Mouse (Mus musculus): ENCODE results near the gene Mpp6. TPM values are rescaled to one million over a fixed set of nuclear protein-coding genes. Genes with fewer than 3 reads are reported as not detected.

The Mpp6 gene
- total RNA-seq, 2 experiments from 2014 or later = 58.8 to 62.9 TPM

DNA sequence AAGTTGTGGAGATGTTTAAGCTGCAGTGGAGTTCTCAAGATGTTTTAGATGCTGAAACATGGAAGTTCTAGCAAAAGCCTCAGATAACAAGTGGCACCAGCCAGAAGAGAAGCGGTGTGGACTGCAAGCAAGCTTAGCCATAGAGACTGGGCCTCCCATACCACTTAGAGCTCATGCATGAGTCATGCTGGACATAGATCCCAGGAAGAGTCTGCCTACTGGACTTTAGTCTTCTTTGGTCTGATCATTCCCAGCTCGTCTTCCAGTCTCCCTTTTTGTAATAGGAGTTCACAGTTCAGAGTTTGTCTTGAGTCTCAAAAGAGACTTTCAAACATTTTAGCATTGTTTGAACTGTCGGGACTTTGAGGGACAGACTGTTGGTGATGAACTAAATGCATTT, 29.5 kb downstream of the Mpp6 start:
- DNase-seq (ENCODE audit: low spot score in 2 of 2) = no peak

DNA sequence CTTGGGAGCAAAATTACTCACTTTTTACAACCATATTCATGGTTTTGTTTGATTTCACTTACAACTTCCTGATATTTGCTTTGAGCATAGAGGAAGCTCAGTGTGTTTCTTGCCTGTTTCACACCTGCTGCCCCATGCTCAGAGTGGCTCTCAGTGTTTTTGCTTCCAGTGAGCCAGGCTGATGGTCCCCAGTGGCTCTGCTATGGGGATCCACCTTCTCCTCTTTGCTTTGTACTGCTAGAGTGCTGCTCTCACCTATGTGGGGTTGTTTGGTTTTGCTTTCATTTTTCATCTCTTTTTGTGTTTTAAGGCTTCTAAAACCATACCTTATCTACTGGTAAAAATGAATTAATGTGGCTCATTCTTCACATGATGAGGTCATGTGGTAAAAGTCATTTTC, 36.1 kb downstream of the Mpp6 start:
- no peak for DNase-seq (ENCODE audit: low spot score in 2 of 2)

DNA sequence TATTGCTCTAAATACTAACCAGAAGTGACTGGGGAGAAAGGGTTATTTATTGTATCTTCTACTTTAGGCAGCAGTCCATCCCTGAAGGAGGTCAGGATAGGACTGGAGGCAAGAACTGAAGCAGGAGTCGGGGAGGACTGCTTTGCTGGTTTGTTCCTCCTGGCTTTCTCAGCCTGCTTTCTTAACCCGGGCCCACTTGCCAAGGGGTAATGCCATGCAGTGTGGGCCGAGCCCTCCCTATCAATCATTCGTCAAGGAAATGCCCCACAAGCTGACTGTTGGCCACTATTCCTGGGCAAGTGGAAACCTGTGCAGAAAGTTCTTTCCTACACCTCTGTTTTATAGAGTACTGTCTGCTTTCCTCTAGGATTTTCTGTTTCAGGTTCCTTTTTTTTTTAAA, 39.3 kb downstream of the Mpp6 start:
- DNase-seq (ENCODE audit: low spot score in 2 of 2) = no peak

DNA sequence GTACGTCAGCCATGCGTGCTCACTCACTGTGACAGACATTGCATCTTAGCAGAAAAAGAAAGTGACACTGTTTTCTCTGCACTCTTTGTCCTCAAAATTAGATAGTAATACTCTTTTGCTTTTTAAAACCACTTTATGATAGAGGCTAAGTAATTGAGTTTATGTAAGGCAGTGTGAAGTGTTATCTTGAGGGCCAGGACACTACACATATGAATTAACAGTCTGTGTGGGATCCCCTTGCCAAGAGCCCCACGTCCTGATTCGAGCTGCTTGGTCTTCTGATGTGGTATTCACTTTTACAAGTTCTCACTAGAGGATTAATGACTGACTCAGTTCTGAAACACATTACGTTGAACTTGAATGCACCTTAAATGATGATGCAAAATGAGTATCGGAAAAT, 49.8 kb downstream of the Mpp6 start:
- DNase-seq (ENCODE audit: low spot score in 2 of 2) = no peak

DNA sequence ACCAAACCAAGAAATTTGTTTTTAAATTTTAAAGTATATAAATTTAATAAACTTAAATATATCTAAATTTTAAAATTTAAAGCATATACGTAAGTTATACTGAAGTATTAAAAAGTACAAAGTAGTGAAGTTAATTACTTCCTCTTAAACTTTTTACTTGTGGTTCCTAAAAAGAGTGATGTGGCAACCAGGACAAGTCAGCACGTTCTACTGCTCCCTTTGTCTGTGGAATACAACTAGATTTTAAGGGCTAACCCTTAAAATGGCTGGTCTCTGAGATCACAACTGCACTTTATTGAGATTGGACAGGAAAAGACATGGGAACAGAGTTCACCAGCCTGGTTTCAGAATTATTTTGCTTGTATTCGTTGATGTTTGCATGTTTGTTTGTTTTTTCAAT, 53.0 kb downstream of the Mpp6 start:
- no peak for DNase-seq (ENCODE audit: low spot score in 2 of 2)

DNA sequence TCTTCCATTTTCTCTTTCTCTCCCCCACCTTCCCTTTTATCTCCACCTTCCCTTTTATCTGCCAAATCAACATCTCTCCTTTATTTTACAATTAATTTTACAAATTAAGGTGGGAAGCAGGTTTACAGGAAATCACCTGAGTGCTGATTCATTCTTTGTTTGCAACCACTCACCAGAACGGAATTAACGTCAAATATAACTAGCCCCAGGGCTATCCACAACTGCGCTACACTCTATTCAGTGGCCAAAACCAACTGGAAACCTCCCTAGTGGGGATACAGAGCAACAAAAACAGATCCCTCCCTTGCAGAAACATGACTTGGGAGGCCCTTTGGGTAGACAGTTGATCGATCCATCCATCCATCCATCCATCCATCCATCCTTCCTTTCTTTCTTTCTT, 58.8 kb downstream of the Mpp6 start:
- no peak for DNase-seq (ENCODE audit: low spot score in 2 of 2)

DNA sequence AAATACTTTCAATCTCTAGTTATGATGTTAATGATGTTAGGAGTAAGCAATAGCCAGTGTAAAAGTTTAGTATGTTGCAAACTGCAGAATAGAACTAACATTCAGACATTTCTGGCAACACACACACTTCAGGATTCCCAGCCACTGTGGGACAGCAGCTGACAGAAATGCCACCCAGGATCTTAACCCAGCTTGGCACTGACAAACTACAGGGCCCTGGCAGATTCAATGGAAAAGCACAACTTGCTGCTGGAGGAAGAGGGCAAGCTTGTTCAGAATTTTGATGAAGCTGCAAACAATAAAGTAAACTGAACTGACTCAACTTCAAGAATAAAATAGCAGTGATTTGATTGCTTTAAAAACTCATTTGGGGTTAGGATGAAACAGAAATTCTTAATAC, 59.7 kb downstream of the Mpp6 start:
- no peak for DNase-seq (ENCODE audit: low spot score in 2 of 2)

DNA sequence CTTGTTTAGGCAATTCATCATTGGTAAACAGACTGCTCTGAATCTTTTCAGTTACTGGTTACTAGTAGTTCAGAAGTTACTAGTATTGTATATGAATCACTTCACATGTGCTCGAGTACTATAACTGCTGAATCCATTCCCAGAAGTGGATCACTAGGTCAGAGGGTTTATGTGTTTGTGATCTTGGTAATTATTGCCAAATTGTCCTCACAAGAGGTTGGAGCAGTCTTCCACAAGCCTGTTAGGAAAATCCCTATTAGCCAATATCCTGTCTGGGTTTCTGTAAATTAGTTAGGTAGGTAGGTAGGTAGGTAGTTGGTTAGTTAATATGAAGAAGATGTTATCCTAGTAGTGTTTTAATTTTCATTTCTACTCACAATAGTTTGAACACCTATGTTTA, 65.7 kb downstream of the Mpp6 start:
- no peak for DNase-seq (ENCODE audit: low spot score in 2 of 2)

DNA sequence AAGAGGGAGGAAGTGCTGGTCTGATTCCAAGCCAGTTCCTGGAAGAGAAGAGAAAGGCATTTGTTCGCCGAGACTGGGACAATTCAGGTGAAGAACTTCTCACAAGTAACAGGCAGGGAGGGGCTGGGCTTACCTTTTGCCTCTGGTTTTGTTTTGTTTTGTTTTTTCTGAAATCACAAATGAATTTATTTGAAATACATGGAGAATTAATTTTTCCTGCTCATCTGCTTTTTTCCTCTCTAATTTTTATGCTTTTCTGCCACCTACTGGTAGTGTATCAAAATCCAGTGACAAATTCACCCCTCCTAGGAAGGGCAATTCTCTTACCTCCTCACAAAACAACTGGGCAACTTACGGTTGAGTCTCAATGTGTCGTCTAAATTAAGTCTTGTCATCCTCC, 70.1 kb downstream of the Mpp6 start:
- DNase-seq (ENCODE audit: low spot score in 2 of 2) = no peak

DNA sequence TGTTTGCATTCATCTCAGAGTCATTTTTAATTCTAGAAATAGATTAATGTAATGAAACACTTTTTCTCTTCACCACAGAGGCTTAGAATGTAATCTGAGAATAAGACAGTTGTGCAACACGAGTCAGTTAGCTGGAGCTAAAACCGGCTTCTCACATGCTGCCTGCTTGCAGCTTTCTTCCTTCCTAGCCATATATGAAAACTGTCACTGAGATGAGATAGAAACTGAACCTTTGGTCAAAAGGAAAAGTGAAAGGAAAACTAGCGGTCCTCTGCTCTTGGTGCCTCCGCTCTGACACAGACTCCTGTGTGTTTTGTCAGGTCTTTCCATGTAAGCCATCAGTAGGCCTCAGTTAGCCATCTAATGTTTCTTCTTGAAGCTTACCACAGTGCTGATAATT, 77.9 kb downstream of the Mpp6 start:
- DNase-seq (ENCODE audit: low spot score in 2 of 2) = no peak

DNA sequence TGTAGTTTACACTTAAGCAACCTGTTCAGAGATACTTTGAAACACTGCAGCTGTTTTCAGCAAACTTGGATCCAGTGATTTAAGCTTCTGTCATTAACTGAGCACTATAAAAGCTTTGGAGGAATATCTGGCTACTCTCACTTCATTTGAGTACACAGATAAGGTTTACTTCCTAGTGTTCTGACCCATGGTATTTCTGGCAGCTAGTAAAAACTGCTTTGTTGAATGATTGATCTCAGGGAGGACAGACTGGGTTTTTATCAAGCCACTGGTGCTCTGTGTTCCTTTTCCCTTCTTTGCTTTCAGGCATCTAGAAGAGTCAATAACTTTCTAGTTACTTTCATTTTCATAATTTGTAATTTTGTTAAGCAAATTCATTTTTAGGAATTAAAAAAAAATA, 79.3 kb downstream of the Mpp6 start:
- DNase-seq (ENCODE audit: low spot score in 2 of 2) = no peak

DNA sequence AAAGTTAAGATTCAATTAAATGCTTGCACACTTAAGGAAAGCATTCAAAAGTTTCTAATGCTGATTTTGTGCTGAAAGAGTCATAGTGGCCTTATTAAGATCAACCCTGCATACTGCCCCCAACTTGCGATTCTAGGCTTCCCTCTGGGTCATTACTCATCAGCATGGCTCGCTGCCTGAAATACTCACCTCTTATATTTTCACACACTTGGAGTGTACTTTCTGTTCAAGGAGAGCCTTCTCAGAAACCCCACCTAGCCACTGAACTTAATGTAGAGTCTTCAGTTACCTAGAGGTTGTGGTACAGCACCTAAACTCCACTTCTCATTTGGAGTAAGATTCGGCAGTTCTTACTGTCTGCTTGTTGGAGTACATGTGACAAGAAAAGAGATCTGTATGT, 81.6 kb downstream of the Mpp6 start:
- no peak for DNase-seq (ENCODE audit: low spot score in 2 of 2)

DNA sequence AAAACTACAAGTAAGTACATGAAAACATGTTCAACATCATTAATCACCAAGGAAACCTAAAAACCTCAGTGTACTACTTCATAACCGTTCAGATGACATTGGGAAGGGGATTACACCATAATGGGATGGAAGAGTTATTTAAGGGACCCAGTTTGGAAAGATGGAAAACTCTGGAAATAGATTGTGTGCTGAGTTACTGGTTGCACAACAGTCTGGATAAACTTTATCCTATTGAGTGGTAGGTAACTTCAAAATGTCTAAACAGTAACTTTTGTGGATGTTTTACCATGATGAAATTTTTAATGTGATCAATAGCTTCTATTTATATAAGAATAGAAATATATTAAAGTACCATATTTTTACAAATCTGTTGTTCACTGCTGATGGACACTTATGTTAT, 82.1 kb downstream of the Mpp6 start:
- DNase-seq (ENCODE audit: low spot score in 2 of 2) = no peak

DNA sequence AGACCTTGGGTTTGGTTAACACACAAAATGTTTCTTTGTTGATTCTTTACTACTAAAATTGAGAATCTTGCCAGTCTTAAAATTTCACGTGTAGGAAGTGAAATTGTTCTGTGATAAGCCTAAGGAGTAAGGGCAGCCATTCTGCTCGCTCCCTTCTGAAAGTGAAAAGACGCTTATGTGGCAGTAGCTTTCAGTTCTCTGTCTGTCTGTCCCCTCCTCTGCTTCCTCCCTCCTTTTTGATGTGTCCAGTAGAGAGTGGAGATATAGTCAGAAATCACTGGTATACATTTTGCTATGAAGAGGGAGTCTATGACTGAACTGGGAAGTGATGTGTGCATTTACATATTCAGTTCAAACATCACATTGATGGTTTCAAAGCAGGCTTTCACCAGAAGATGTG, 82.8 kb downstream of the Mpp6 start:
- DNase-seq (ENCODE audit: low spot score in 2 of 2) = no peak

DNA sequence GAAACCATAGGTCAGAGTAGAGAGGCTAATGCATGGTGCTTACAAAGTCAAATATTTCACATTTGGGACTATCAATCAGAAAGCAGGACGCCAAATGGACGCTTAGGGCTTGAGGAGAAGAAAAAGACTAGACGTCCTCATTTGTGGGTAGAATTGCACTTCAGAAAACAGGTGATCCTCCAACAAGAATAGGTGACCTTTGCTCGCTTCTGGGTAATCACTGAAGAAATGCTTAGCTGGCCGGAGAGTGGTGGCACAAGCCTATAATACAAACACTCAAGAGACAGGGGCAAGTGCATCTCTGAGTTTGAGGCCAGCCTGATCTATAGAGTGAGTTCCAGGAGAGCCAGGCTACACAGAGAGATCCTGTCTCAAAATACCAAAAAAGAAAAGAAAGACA, 83.8 kb downstream of the Mpp6 start:
- DNase-seq (ENCODE audit: low spot score in 2 of 2) = no peak

DNA sequence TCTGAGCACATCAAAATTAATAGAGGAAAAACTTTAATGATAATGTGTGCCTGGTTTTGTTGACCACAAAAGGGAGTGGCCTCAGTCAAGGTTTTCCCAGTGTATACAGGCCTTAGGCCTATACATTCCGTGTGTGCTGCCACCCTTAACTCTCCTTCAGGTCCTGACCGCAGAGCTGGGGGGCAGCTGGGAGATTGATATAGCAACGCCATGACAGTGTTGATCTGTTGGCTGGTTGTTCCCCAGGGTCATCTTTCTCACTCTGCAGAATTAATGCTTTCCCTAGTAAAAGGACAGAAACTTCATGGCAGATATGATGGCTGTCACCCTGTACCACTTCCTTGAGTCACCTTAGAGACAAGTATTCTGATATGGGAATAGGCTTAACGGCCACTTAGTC, 94.3 kb downstream of the Mpp6 start:
- DNase-seq (ENCODE audit: low spot score in 2 of 2) = no peak

DNA sequence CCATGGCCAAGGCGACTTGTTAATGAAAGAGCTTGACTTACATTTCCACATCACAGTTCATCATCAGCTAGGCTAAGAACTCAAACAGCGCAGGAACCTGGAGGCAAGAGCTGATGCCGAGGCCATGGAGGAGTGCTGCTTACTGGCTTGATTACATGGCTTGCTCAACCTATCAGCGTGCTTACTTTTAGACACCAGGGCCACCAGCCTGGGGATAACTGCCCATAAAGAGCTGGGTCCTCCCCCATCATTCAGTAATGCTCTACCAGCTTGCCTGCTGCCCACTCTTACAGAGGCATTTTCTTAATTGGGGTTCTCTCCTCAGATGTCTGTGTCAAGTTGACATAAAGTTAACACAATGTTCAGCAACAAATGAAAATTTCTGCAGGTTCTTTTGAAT, 95.1 kb downstream of the Mpp6 start:
- DNase-seq (ENCODE audit: low spot score in 2 of 2) = no peak

DNA sequence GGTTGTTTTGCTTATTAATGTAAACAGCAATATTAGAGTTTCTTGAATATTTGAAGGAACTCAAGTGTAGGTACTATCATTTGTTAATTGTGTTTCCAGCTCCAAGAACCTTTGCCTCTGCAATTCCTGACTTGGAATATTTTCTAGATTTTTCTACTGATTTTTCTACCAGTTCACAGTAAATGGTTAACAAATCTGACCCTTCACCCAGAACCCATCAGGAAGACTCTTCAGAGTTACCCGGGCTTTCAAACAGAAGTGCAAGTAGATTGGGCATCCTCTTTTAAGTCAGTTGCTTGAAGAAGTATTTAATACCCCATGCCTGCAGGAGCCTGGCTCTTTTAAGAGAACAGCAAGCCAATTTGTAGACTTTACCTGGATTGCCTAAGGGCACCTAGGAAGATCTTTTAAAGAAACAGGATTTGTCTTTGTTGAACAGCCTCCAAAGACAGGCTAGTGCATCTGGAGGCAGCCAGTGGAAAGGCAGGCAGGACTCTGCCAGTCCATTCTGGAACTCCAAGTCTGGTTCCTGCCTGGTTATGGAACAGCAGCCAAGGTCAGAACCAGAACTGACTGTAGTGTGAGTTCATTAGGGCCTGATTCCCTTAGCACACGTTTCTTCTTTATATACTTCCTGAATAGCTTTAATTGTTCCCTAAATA, 104.8 kb downstream of the Mpp6 start:
- DNase-seq (ENCODE audit: low spot score in 2 of 2) = no peak

DNA sequence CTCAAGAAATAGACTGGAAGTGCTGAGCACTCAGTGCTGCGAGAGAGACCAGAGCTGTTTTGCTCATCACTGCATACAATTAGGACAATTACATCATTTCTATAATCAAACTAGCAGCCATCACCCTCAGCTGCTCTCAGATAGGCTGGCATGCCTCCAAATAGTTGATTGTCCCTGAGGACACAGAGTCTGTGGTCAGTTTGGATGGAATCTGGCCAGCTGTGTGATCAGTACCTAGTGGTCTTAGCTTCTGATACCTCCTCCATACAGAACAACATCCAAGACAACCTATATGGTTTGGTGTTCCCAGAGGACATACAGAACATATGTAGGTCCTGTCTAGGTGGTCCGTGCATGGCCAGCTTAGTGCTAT, 105.3 kb downstream of the Mpp6 start:
- DNase-seq (ENCODE audit: low spot score in 2 of 2) = no peak

DNA sequence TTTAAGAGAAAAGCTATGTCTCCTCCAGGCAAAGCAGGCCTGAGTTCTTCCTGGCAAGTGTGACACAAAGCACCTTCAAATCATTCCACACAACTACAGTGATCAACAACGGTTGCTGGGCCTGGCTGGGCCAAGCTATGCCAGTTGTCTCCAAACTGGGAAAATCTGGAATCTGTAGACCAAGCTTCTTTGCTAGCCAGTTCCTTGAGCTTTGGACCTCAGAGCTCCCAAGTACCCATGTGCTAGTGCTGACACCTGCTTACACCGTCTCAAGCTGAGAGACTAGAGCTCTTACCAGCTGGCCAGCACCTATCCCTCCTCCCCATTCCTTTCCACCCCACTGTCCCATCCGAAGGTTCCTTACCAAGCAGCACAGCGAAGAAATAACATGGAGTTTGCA, 105.9 kb downstream of the Mpp6 start:
- DNase-seq (ENCODE audit: low spot score in 2 of 2) = no peak

DNA sequence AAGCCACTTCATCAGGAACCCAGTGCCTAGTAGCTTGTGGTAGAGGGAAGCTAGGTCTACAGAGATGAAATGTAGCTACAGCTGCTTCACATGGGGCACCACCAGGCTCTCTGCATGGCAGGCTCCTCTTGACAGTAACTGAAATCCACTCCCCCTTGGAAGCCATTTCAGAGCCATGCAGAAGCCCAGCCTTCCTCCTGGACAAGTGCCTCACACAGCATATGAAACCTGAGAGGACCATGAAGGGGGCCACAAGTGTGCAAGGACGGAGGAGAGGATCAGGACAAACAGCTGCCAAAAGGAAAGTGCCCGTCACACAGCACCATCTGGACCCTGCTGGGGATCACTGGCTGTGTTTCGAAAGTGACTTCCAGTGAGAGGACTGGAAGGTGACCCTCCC, 108.6 kb downstream of the Mpp6 start:
- DNase-seq (ENCODE audit: low spot score in 2 of 2) = no peak

DNA sequence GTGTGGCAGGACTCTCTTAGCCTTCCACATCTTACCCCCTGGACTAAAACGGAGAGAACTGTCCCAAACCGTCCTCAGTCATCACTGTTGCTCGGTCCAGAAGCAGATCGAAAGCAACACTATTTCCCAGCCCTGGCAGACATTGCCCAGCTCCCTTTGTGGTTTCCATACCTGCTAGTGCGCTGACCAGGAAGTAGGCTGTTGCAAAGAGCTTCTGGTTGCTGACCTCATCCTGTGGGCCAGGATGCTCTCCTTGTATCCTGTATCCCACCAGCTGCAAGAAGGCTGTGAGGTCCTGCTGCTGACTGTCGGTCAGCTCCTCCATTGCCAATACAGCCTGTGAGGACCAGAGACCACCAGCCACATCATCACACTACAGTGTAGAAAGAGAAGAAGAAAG, 109.0 kb downstream of the Mpp6 start:
- DNase-seq (ENCODE audit: low spot score in 2 of 2) = no peak

DNA sequence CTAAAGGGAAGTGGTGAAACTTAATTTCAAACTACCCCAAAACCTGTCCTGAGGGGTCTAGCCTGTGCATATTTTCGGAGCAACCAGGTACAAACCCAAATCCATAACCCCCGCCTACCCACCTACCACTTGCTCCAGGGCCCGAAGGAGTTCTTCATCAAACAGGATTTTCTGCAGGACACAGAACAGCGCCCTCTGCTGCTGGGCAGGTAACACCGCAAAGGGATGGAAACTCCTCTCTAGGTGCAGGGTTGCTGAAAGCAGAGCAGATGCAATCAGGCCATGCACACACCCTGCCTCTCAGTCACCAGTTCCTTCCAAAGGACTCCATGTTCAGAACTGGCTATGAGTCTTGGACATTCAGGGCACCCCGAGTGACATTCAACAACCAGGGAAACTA, 110.8 kb downstream of the Mpp6 start:
- DNase-seq (ENCODE audit: low spot score in 2 of 2) = peak in 1 of 2 experiments; percentile 16

DNA sequence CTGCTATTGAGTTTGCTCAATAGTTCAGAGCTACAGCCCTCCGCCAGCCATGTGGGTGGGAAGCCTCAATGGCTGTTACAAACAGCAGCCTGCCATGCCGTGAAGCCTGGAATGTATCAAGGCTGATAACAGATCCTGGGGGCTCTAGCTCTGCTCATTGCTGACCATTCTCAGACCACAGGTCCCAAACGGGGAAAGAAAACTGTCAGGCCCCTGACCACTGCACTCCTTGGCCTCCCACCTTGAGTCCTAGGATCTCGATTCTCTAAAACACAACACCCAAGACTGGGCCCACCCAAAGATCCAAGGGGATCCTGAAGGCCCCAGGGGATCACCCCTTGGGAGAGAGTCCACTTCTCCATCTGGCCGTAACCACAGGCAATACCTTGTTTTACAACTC, 112.3 kb downstream of the Mpp6 start:
- DNase-seq (ENCODE audit: low spot score in 2 of 2) = no peak
